ENCODE assay signal across 13 mouse cellular contexts in genomic region chr4:59444085-59444484, GRCm38 (mm10). TPM values are rescaled to one million over a fixed set of nuclear protein-coding genes. Genes with fewer than 3 reads are reported as not detected.
DNase-seq lines count a peak whose midpoint lies in the region; ATAC-seq lines count a peak whose summit lies in the region.
"Had no signal": no experiment of that assay in that cellular context is flagged by ENCODE, and none has a peak within 500 bp of the region (broad histone marks: within the 10 kb centered on the region; RNA-seq: fewer than 3 reads in every experiment).

No protein-coding gene starts in this region.

- DNase-seq in heart, adult 11 months = peak; percentile 78
- no peak for DNase-seq in heart, postnatal 10 days
- DNase-seq in spleen, postnatal 36 days (ENCODE audit: low spot score in 2 of 2) = peak; percentile 78 to 80
- peak; percentile 63 for DNase-seq in thymus, postnatal 25 days
- DNase-seq in cerebellum, postnatal 14 days = no peak
- no peak for DNase-seq in adrenal gland, postnatal 25 days
- no peak for DNase-seq in urinary bladder, adult 18-20 months (ENCODE audit: low spot score in 2 of 2)
- DNase-seq: kidney, adult 8-10 months; kidney, postnatal 36 days; lung, postnatal 36 days; midbrain, embryonic 14.5 days had no signal

- peak; percentile 24 for ATAC-seq in common myeloid progenitor, adult 5-6 weeks (replicated peaks; ENCODE audit: low read depth, poor library complexity, severe bottlenecking)
- ATAC-seq: forebrain, embryonic 15.5 days had no signal

- intact Hi-C loops in heart, postnatal 10 days (cut with DNase I) = no loop called here

RNA-seq across cellular contexts. Expression of gene Susd1, which starts 5.7 kb away (rescaled TPM):
- under 1 TPM; 0.47 to 0.91 TPM for total RNA-seq in heart, postnatal 10 days (2021)
- 104 and 126 TPM in 2 replicates for total RNA-seq in common myeloid progenitor, adult 5-6 weeks (2017)
- total RNA-seq in adrenal gland, postnatal 25 days (2021) = 2.8 and 4.0 TPM in 2 replicates

Comparison
In these comparisons a context has a peak if more than half of its experiments do, and no peak if none do; other contexts are left out.
1. DNase-seq: peak in heart, adult 11 months (single experiment), spleen, postnatal 36 days (2 of 2) and thymus, postnatal 25 days (single experiment); none in heart, postnatal 10 days (0 of 2), cerebellum, postnatal 14 days (0 of 2), adrenal gland, postnatal 25 days (single experiment) and urinary bladder, adult 18-20 months (0 of 2).
2. RNA of gene Susd1, which starts 5.7 kb away (total RNA-seq): 104 to 126 TPM in common myeloid progenitor, adult 5-6 weeks; 2.8 to 4.0 TPM in adrenal gland, postnatal 25 days and 0.47 to 0.91 TPM in heart, postnatal 10 days; every median in the first group is over 10 times any median in the second.